Mouse (Mus musculus) common myeloid progenitor, adult 5-6 weeks (primary cell): ENCODE measurements around the gene Kcnb1. TPM values are rescaled to one million over a fixed set of nuclear protein-coding genes. Genes with fewer than 3 reads are reported as not detected.

ENCODE experiments used
- ATAC-seq: replicated peaks from 2 replicates; pipeline ENCODE4 v1.8.0; 2016; ENCODE audit warnings: low read depth, mild to moderate bottlenecking, moderate TSS enrichment, inconsistent platforms; ENCODE audit not compliant: poor library complexity, severe bottlenecking
- total RNA-seq: library from RNA; stranded (forward); fragments of 200-1000, 187-1606 nt; gene quantifications from 2 replicates; pipeline ENCODE4 v1.2.3, GENCODE M21; 2017

The Kcnb1 gene
- total RNA-seq, 1 experiment from 2014 or later = 0.23 TPM

DNA sequence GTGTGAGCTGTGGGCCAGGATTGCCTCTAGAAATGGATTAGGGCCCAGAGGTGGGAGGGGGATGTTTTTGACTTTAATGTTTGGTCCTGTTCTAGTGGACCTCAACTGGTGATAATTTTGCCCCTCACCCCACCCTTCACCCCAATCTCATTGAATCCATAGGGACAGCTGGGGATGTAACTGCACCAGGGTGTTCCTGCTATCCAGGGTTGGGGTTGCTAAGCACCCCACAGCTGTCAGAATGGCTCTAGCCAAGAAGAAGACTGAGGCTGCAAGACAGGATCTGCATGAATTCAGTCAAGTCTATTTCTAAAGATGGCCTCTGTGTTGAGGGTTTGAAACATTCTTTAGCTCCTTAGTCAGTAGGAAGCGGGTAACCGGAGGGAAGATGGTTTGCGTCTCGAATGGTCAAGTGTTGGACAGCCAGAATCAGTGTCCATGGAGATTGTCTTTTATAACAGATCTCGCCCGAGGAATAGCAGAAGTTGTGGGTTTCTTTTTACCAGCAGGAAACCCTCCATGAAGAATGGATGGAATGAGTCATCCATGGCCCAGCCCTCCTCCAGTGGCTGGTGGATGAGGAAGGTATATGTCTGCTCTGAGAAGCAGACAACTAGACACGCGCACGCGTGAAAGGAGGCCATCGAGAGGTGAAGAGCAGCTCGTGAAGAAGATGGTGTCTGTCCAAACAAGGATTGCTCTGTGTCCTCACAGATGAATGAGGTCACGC, 96.6 kb downstream of the Kcnb1 start:
- ATAC-seq = peak; percentile 96

DNA sequence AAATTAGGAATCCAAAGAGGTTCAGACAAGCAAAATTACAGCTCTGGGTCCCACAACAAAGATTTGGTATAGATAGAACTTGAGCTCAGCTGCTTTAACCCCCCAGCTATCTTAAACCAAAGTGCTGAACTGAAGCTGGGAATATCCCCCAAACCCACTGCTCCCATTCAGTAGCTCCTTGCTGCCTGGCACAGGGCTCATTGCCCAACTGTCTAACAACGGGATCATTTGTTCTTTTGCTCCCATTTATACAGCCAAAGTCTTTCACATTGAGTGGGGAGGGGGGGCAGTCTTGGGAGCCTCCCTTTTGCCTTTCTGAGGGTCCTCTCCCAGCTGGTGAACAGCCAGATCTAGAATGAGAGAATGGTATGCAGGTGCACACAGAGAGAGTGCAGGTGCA, 99.7 kb downstream of the Kcnb1 start:
- ATAC-seq = no peak

DNA sequence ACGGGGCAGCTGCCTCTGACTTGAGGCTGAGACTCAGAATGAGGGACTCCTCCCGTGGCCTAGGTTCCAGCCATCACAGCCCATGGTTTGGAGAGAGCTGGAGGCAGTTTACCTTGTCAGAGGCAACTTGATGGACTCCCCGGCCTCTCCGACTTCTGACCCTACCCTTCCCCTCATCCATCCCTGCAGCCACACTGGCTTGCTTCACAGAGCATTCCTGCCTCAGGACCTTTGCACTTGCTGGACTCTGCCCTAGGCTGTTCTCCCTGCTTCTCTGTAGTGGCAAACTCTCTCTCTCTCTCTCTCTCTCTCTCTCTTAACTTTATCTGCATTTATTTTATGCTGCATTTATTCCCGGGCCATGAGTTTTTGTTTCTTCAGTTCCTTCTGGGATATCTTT, 103.1 kb downstream of the Kcnb1 start:
- ATAC-seq = no peak

DNA sequence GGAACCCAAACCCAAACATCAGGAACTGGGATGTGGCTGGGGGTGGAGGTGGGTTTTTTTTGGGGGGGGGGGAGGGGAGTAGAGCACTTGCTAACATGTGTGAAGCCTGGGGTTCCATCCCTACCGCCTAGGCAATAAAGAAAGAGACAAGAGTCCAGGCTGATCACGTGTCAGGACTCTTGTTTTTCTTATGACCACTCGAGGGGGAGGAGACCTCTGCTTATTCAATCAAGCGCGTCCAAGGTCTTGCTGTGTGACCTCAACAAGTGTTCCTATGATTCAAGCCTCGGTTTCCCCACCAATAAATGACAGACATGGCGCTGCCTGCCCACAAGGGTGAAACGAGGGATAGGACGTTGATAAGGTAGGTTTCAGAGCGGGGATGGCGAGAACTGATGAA, 103.9 kb downstream of the Kcnb1 start:
- no peak for ATAC-seq

DNA sequence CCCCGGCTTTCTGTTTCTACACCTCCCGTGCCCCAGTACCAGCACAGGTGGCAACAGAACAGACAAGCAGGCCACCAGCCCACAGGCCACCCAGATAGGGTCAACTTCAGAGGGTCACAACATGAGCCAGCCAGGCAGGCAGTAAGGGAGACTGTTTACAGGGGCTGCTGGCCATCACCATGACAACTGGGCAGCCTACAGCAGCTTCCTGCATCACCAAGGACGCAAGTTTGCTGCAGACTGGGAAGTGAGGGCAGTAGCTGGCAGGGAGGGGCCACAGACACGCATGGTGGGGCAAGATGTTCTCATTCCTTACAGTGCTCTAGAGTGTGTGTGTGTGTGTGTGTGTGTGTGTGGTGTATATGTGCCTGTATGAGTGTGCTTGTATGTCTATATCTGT, 108.3 kb downstream of the Kcnb1 start:
- ATAC-seq = peak; percentile 94

DNA sequence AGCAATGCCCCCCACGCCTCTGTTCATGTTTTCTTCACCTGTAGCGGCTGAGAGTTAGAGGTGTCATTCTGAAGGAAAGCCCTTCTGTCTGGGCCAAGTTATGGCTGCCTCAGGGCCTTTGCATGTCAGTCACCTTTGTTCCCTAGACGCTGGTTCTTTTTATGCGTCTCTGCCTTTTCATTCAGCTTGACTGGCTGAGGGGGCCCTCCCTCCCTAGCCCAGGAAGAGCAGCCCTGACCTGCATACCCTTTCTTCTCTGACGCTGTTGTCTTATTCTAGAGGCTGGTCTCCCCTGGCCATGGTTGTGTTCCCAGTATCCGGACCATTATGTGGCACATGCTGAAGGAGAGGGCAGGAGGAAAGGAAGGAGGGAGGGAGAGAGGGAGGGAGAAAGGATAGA, 108.8 kb downstream of the Kcnb1 start:
- no peak for ATAC-seq

DNA sequence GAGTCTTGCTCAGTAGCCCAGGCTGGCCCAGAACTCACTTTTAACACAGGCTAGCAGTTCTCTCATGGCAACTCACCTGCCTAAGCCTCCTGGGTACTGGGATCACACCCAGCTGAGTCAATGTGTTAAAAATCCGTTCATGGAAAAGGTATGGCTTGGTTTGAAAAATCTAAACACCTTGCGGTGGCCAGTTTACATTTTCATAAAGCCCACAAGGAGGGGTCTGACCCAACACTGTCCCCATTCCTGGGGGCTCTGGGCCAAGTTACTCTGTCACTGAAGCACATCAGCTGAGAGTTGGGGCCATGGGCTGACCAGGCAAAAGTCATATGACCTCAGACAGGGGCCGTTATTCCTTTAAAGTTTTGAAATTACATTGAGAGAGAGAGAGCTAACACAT, 109.6 kb downstream of the Kcnb1 start:
- no peak for ATAC-seq

DNA sequence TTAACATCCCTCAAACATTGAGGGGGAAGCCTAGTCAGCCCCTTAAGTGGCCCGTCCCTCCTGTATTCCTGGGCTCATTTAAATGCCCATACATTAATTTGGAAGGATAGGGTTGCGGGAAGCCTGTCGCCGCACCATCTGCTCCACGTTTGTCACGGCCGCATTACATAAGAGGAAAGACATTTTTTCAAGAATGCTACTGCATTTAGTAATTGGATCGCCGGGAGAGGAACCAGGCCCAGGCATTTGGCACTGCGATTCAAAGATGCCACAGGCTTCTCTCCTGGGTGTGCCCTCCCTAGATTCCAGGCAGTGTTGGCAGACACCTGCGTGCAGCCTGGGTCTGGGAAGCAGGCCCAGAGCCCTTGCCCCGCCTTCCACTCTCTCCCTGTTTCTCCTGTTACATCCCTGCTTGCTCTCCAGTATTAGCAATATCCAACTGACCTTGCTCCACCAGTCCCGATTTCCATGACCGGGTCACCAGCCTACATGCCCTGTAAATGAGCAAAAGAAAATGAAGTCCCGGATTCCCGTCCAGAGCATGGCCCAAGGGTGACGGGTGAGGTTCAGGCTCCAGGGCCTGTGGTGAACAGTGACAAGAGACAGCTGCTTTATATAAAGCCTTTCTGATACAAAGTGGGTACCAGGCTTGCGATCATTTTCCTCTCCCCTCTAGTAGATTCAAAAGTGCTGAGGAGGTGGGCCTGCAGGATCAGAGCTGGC, 110.3 kb downstream of the Kcnb1 start:
- ATAC-seq = no peak

DNA sequence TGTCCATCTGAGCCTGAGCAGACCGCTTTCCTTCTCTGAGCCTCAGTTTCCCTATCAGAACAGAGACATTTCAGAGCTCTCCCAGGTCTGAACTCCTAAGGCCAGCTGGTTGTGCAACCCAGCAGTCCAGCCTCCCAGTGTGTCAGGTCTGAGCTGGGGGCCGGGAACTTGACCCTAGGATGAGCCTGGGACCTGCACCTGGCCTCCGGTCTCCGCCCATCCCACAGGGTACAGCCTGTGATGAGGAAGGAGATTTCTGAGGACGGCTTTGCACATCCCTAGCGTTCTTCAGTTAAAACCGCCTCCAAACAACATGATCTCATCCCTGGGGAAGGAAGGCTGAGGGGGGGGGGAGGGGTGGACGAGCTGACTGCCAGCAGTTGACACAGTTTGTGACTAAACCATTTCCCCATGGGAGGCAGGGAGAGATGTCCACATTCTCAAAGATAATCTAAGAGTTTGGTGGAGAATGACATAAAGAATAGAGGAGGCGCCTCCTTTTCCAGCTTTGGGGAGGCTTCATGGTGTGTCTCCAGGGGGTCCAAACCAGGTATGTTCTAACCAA, 110.9 kb downstream of the Kcnb1 start:
- ATAC-seq = no peak

DNA sequence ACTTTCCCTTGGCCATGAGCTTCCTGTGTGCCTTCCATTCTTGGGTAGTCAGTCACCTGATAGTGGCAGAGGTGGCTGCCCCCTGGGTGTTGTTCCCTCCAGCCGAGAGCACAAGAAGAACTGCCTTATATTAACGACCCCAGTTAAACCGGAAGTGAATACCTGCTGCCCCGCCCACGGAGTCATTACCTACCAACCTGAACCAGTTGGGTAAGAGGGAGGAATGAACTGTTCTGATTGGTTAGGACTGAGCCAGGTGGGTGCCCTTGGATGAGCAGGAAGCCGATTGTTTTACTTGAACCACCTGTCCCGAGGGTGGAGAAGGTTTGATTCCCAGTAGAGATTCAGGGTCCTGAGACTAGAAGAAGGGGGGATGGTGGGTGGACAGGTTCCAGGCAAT, 111.5 kb downstream of the Kcnb1 start:
- ATAC-seq = no peak

DNA sequence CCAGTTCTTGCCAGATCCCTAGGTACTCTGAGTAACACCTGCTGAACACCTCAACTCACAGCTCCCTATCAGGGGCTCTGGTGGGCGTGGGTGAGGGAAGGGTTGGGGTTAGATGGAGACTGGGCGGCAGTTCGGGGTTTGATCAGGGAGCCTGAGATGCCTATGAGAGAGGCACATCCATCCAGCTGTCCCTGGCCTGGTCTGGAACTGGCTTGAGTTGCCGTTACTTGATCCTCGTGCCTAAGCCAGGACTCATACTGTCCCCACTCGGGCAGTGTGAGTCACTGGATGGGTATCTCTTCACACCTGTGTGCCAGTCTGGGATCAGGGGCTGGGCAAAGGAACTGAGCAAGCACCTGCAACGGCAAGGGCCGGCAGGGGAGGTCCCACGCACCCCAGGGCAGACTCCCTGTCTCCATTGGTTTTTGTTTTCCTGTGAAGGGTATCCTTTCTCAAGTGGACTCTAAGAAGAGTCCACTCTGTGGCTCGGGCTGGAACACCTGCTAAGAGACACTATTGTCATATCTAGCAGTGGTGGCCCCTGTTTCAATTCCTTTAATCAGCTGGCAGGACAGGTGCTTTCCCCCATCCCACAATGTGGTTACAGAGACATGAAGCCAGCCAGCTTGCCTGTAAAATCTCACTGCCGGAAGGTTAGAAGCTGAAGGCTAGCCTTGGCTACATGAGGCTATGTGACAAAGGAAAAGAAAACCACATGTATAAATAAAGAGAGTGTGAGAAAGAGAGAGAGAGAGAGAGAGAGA, 112.6 kb downstream of the Kcnb1 start:
- no peak for ATAC-seq

DNA sequence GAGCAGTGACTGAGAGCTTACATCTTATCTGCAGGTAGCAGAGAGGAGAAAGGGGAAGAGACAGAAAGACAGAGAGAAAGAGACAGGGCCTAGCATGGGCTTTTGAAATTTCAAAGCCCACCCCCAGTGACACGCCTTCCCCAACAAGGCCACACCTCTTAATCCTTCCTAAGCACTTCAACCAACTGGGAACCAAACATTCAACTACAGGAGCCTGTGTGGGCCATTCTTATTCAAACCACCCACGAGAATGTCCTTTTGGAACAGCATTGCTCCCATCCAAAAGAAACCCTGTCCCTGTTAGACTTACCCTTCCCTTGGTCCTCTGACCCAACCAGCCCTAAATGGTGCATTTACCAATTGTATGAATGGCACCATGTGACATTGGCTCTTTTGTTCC, 113.2 kb downstream of the Kcnb1 start:
- no peak for ATAC-seq

DNA sequence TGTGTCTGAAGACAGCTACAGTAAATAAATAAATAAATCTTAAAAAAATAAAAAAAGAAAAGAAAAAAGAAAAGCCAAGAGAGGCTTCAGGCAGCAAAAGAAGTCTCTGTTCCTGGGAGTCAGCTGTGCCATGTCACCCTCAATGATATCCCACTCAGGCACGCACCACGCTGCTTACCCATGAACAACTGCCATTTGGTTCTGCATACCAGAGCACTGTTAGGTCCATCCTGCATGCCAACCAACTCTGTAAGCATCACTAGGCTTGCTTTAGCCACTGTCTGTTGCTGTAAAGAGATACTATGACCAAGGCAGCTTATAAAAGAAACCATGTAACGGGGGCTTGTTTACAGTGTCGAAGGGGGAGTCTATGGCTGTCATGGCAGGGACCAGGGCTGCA, 113.6 kb downstream of the Kcnb1 start:
- no peak for ATAC-seq

DNA sequence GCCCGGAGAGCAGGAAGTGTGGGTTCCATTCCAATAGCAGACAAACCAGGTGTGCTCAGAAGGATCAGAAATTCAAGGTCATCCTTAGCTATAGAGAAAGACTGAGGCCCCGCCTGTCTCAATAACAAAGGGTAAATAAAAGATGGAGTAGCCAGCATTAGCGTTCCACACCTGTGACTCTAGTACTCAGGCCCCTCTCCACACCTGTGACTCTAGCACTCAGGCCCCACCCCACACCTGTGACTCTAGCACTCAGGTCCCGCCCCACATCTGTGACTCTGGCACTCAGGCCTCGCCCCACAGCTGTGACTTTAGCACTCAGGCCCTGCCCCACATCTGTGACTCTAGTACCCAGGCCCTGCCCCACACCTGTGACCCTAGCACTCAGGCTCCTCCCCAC, 115.4 kb downstream of the Kcnb1 start:
- no peak for ATAC-seq

DNA sequence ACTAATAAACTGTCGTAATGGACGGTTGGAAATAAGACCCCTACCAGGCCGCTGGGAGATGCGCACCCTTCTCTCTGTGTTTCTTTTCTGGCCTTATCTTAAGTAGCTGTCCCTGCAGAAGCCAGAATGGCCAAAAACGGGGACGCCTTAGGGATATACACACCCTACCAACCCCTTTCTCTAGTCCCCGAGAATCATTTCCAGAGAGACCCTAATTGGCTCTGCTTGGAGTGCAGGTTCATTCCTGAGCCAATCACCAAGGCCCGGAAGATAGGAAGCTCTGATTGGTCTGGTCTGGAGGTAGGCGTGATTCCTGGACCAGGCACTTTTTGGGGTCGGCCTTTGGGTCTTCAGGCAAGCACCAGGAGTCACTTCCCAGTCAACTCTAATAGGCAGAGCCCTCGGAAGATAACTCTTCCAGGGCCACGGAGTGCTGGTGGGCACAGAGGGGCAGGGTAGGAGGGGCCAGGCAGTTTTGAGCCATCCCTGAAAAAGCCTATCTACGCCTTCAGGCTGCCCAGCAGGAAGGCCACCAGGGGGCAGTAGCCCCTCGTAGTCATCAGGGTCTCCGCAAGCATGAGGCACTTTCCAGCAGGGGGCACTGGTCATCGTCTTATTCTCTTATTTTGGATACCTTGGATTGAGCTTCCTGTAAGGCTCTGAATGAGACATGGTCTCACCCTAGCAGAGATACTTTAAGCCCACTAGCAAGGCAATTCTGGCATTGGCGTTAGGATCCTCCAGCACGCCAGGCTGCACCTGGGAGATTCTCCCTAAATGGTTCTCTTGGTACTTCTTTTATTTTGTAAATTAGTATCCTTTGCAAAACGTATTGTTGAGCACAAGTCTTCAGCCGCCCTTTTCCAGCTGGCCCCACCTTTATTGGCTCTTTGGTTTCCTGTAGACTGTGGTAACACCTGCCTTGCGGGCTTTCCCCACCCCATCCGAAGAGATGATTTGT, 118.0 kb downstream of the Kcnb1 start:
- peak; percentile 89 for ATAC-seq

DNA sequence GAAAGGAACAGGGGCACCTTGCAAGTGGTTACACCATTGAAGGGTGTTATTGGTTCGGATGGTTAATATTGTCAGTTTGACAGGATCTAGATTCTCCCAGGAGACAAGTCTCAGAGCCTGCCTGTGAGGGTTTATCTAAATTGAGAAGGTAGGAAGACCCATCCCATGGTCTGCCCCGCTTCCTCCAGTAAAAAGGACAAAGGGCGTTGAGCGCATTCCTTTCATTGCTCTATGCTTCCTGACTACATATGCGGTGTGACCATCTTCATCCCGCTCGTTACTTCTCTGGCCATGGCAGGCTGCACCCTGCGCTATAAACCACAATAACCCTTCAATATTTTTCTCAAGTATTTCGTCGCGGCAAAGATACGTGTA, 118.7 kb downstream of the Kcnb1 start:
- ATAC-seq = no peak

DNA sequence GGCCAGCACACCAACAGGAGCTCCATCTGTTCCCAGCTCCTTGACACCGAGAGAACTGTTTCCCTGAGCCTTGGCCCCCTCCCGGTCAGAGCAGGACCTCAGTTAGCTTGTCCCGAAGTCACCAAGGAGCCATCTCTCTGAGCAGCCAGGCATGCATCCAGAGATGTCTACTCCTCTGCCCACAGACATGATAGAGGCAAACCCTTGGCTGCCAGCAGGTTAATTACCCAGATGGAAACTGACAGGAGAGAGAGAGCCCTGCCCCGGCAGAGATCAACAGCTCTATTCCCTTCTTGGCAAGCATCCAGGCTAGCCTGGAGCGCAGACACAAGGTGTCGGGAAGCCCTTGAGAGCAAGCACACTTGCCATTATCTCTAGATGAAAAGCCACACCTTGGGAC, 119.6 kb downstream of the Kcnb1 start:
- no peak for ATAC-seq

DNA sequence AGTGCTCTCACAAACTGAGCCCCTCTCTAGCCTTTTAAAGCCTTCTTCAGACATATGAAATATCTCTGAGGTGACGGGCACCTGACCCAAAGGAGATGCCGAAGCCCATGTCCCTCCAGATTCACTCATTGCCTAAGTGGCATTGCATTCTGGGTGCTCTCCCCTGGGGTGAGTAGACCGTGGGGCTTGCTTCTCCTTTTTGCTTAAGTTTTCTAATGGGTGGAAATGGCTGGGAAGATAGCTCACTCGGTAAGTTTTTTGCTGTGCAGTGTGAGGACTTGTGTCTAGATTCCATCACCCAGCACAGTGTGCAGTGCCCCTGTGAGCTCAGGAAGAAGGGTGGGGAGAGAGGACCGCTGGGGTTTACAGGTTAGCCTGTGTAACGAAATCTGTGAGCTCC, 122.4 kb downstream of the Kcnb1 start:
- ATAC-seq = no peak

DNA sequence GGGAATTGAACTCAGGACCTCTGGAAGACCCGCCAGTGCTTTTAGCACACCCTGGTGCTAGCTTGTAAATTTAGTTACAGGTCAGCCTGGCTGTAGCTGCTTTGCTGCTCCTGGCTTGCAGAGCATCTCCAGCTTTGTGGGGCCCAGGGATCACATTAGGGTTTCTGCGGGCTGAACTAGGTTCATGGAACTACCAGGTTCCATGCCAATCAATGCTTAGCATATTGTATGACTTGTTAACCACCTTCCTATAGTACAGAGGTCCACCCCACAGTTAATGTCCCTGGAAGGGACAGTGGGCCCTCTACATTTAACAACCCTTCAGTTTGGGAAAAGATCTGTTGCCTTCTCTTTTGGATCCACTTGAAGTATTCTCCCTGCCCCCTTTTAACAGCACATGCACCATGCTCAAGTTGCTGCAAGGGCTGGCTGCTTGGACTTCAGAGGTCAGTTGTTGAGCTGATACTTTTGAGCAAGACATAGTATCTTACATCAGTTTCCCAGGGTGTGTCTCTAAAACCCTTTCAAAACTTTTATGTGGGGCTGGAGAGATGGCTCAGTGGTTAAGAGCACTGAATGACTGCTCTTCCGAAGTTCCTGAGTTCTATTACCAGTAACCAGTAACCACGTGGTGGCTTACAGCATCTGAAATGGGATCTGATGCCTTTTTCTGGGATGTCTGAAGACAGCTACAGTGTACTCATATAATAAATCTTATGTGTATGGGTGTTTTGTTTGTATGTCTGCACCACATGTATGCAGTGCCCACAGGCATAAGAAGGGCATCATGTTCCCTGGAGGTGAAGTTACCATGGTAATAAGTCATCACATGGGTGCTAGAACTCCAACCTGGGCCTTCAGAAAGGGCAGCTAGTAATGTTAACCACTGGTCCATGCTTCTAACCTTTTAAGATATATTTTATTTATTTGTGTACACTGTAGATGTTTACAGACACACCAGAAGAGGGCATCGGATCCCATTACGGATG, 123.1 kb downstream of the Kcnb1 start:
- ATAC-seq = no peak
